In genomic region chr8:46211611-46212071, GRCm38 (mm10) we compare ENCODE assay signal across 8 mouse cellular contexts. TPM values are rescaled to one million over a fixed set of nuclear protein-coding genes. Genes with fewer than 3 reads are reported as not detected.
A peak's percentile ranks its signal among the peaks of the same experiment; 100 is the strongest.
DNase-seq lines count a peak whose midpoint lies in the region; ATAC-seq and TF ChIP-seq lines count a peak whose summit lies in the region.

No protein-coding gene starts in this region.

- TF ChIP-seq CTCF in cortical plate, adult 2 months (IDR thresholded peaks at IDR 0.05; ENCODE audit: extremely low read depth, insufficient read depth, low read length), result no peak

- H3K4me3 ChIP-seq in cortical plate, adult 2 months (ENCODE audit: insufficient read depth, low read length), result peak overlapping the region; percentile 98
- peak overlapping the region; percentile 74 for H3K4me3 ChIP-seq in hindbrain, embryonic 13.5 days
- H3K4me3 ChIP-seq in limb, embryonic 14.5 days (replicated peaks; ENCODE audit: low read length), result peak overlapping the region; percentile 89
- H3K4me3 ChIP-seq in stomach, embryonic 15.5 days (replicated peaks), result peak overlapping the region; percentile 84

- peak overlapping the region; percentile 94 for H3K9ac ChIP-seq in hindbrain, embryonic 13.5 days
- H3K9ac ChIP-seq in limb, embryonic 14.5 days (ENCODE audit: low read depth, low read length, severe bottlenecking), result peak overlapping the region; percentile 94
- peak overlapping the region; percentile 78; the same call in 1 of the 2 replicates for H3K9ac ChIP-seq in stomach, embryonic 15.5 days

- H3K36me3 ChIP-seq in hindbrain, embryonic 13.5 days, result peaks cover 25% of the 10 kb centered on the region
- H3K36me3 ChIP-seq in limb, embryonic 14.5 days (ENCODE audit: control insufficient read depth, insufficient read depth, low read length), result peaks cover 29% of the 10 kb centered on the region
- peaks cover 9% of the 10 kb centered on the region for H3K36me3 ChIP-seq in stomach, embryonic 15.5 days

- 5% methylated on average over 13 of the region's 13 CpGs for WGBS in hindbrain, embryonic 13.5 days
- 9% methylated on average over 13 of the region's 13 CpGs for WGBS in limb, embryonic 14.5 days
- WGBS in stomach, embryonic 15.5 days, result 11% methylated on average over 13 of the region's 13 CpGs

- H3K9me3 ChIP-seq in hindbrain, embryonic 13.5 days, result no peaks in the 10 kb centered on the region
- H3K9me3 ChIP-seq in limb, embryonic 14.5 days (ENCODE audit: control insufficient read depth, low read length), result no peaks in the 10 kb centered on the region
- H3K9me3 ChIP-seq in stomach, embryonic 15.5 days, result no peaks in the 10 kb centered on the region

- H3K4me2 ChIP-seq in hindbrain, embryonic 13.5 days, result peak overlapping the region; percentile 91
- H3K4me2 ChIP-seq in limb, embryonic 14.5 days (replicated peaks; ENCODE audit: low read depth, low read length, severe bottlenecking), result peak overlapping the region; percentile 91
- peak overlapping the region; percentile 75 for H3K4me2 ChIP-seq in stomach, embryonic 15.5 days

- H3K27me3 ChIP-seq in hindbrain, embryonic 13.5 days, result peaks cover 12% of the 10 kb centered on the region; the same call in 1 of the 2 replicates
- no peaks in the 10 kb centered on the region for H3K27me3 ChIP-seq in limb, embryonic 14.5 days (ENCODE audit: control insufficient read depth, insufficient read depth, low read length)
- H3K27me3 ChIP-seq in stomach, embryonic 15.5 days (replicated peaks), result no peaks in the 10 kb centered on the region

- DNase-seq in layer of hippocampus, adult 9-11 months, result peak; percentile 36
- DNase-seq in layer of hippocampus, adult 11-12 months (ENCODE audit: low spot score), result no peak
- peak; percentile 31 for DNase-seq in Muller cell, postnatal 12 days (ENCODE audit: inconsistent ontology term)
- no peak for DNase-seq in limb, embryonic 14.5 days (ENCODE audit: low spot score)
- DNase-seq in natural killer cell, adult 2 months (ENCODE audit: low spot score in 2 of 2), result no peak

- H3K4me1 ChIP-seq in cortical plate, adult 2 months (ENCODE audit: control insufficient read depth, insufficient read depth, low read length), result peaks cover 1% of the 10 kb centered on the region; the same call in 1 of the 2 replicates
- H3K4me1 ChIP-seq in hindbrain, embryonic 13.5 days (replicated peaks), result peaks cover 40% of the 10 kb centered on the region
- H3K4me1 ChIP-seq in limb, embryonic 14.5 days (ENCODE audit: control insufficient read depth, insufficient read depth, low read length), result peaks cover 29% of the 10 kb centered on the region
- peaks cover 19% of the 10 kb centered on the region for H3K4me1 ChIP-seq in stomach, embryonic 15.5 days

- H3K27ac ChIP-seq in cortical plate, adult 2 months (ENCODE audit: insufficient read depth, low read length), result peak overlapping the region; percentile 96
- peak overlapping the region; percentile 99 for H3K27ac ChIP-seq in hindbrain, embryonic 13.5 days
- peak overlapping the region; percentile 66 for H3K27ac ChIP-seq in limb, embryonic 14.5 days (replicated peaks; ENCODE audit: low read depth, low read length)
- peak overlapping the region; percentile 96 for H3K27ac ChIP-seq in stomach, embryonic 15.5 days

- ATAC-seq in hindbrain, embryonic 13.5 days (ENCODE audit: low FRiP score), result no peak
- ATAC-seq in limb, embryonic 14.5 days (ENCODE audit: low FRiP score, low read depth), result no peak
- no peak for ATAC-seq in stomach, embryonic 15.5 days (ENCODE audit: insufficient read depth, low FRiP score, low read depth)

- no peak for TF ChIP-seq POLR2A in cortical plate, adult 2 months (IDR thresholded peaks at IDR 0.05; ENCODE audit: extremely low read depth, insufficient read depth, low read length)
- TF ChIP-seq POLR2A in limb, embryonic 14.5 days (IDR thresholded peaks at IDR 0.05; ENCODE audit: borderline replicate concordance, extremely low read depth, insufficient read depth, insufficient read length), result no peak

RNA-seq across cellular contexts. Expression of gene Slc25a4, which starts 0.6 kb away (rescaled TPM):
- 660 and 673 TPM in 2 replicates for polyA plus RNA-seq in cortical plate, adult 2 months (2012; rRNA removed)
- 799 and 807 TPM in 2 replicates for polyA plus RNA-seq in hindbrain, embryonic 13.5 days (2015; fragmentation: Nextera tagmentation; extraction: Ambion mirVana)
- polyA plus RNA-seq in limb, embryonic 14.5 days (2012; rRNA removed), result 410 and 427 TPM in 2 replicates
- polyA plus RNA-seq in limb, embryonic 14.5 days (2014; fragmentation: Nextera tagmentation; extraction: Ambion mirVana), result 513 and 524 TPM in 2 replicates
- 404 and 410 TPM in 2 replicates for polyA plus RNA-seq in stomach, embryonic 15.5 days (2015; fragmentation: Nextera tagmentation; extraction: Ambion mirVana)

RNA-seq across cellular contexts. Expression of gene Snx25, which starts 59.7 kb away (rescaled TPM):
- polyA plus RNA-seq in cortical plate, adult 2 months (2012; rRNA removed), result 26.6 and 28.9 TPM in 2 replicates
- 6.4 TPM in 2 replicates for polyA plus RNA-seq in hindbrain, embryonic 13.5 days (2015; fragmentation: Nextera tagmentation; extraction: Ambion mirVana)
- polyA plus RNA-seq in limb, embryonic 14.5 days (2012; rRNA removed), result 10.2 and 13.8 TPM in 2 replicates
- polyA plus RNA-seq in limb, embryonic 14.5 days (2014; fragmentation: Nextera tagmentation; extraction: Ambion mirVana), result 10.5 and 13.5 TPM in 2 replicates
- polyA plus RNA-seq in stomach, embryonic 15.5 days (2015; fragmentation: Nextera tagmentation; extraction: Ambion mirVana), result 7.1 and 7.5 TPM in 2 replicates

Comparison
In these comparisons a context has a peak if more than half of its experiments do, and no peak if none do; other contexts are left out.
1. DNase-seq: peak in layer of hippocampus, adult 9-11 months (single experiment) and Muller cell, postnatal 12 days (single experiment); none in layer of hippocampus, adult 11-12 months (single experiment), limb, embryonic 14.5 days (single experiment) and natural killer cell, adult 2 months (0 of 2).
2. Peak in every context shown above with its lines, with median percentiles within 50 percentile points of each other: H3K27ac ChIP-seq, H3K4me3 ChIP-seq, H3K4me2 ChIP-seq and H3K9ac ChIP-seq.